Mouse (Mus musculus): ENCODE measurements around the gene Fkbp1a. TPM values are rescaled to one million over a fixed set of nuclear protein-coding genes. Genes with fewer than 3 reads are reported as not detected.

The Fkbp1a gene
- polyA plus RNA-seq, 1 experiment from 2014 or later, result 586 TPM

DNA sequence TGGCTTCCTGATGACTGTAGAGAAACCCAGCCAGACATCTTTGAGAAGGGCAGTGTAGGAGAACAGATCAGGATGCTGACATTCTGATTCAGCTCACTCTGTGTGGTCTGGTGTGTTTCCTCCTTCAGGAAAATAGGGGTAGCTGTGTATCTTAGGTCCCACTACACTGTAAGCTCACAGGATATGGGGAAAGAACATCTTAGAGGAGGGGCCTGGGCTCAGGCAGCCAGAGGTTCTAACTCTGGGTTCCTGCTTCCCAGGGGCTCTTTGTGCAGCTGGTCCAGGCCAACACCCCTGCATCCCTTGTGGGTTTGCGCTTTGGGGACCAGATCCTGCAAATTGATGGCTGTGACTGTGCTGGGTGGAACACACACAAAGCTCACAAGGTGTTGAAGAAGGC is 44.5 kb downstream of the Fkbp1a start:
- Histone ChIP-seq H3K27ac (no peak overlapping the region), H3K4me2 (no peak overlapping the region), H3K27me3 (replicated peaks) (no peaks in the 10 kb centered on the region), H3K9me3 (no peaks in the 10 kb centered on the region), H3K4me1 (no peaks in the 10 kb centered on the region), H3K9ac (no peak overlapping the region), H3K4me3 (no peak overlapping the region), H3K36me3 (replicated peaks) (no peaks in the 10 kb centered on the region)
- ATAC-seq (replicated peaks), result no peak
- 100% methylated on average over 1 of the region's 1 CpGs for WGBS

DNA sequence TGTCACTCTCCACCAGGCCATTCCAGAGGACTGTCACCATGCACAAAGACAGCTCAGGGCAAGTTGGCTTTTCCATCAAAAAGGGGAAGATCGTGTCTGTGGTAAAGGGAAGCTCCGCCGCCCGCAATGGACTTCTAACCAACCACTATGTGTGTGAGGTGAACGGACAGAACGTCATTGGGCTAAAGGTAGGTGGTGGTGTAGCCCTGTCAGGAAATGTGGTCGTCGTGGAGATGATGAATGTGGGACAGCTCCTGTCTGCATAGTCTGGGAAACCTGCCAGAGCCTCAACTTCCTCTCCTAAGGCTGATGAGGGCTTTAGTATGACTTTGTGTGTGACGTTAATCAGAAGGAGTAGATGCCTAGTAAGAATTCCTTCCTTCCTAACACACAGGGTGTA is 45.0 kb downstream of the Fkbp1a start:
- Histone ChIP-seq H3K27me3 (replicated peaks) (no peaks in the 10 kb centered on the region), H3K4me2 (no peak overlapping the region), H3K9me3 (no peaks in the 10 kb centered on the region), H3K27ac (no peak overlapping the region), H3K4me3 (no peak overlapping the region), H3K9ac (no peak overlapping the region), H3K36me3 (replicated peaks) (no peaks in the 10 kb centered on the region), H3K4me1 (no peaks in the 10 kb centered on the region)
- no peak for ATAC-seq (replicated peaks)
- 82% methylated on average over 9 of the region's 9 CpGs for WGBS

DNA sequence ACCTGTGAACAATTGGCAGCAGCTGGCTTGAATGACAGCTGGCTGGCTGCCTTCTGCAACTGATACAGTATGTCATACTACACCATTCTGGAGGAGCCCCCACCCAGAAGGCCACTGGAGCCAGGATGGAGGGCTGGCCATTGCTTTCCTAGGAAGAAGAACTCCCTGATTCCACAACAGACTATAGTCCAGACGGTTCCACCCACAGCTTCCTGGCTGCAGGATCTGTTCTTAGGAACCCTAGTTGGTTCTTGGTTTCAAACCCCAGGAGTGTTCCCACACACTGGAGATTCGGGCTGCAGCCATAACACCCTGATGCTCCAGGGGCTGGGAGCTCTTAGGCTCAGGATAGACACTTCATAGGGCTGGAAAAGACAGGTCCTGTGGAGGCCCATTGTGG is 55.8 kb downstream of the Fkbp1a start:
- Histone ChIP-seq H3K4me1 (peaks cover 2% of the 10 kb centered on the region; the same call in 1 of the 2 replicates), H3K9ac (no peak overlapping the region), H3K4me3 (no peak overlapping the region), H3K36me3 (replicated peaks) (peaks cover 18% of the 10 kb centered on the region), H3K27ac (no peak overlapping the region), H3K27me3 (replicated peaks) (no peaks in the 10 kb centered on the region), H3K4me2 (no peak overlapping the region), H3K9me3 (no peaks in the 10 kb centered on the region)
- ATAC-seq (replicated peaks), result no peak
- WGBS, result 79% methylated on average over 2 of the region's 2 CpGs

- ATAC-seq (replicated peaks), result no peak
- Histone ChIP-seq H3K4me3 (no peak overlapping the region), H3K27ac (no peak overlapping the region), H3K9me3 (no peaks in the 10 kb centered on the region), H3K4me1 (peaks cover 24% of the 10 kb centered on the region), H3K4me2 (no peak overlapping the region), H3K36me3 (replicated peaks) (peaks cover 7% of the 10 kb centered on the region; the same call in 1 of the 2 replicates), H3K9ac (no peak overlapping the region), H3K27me3 (replicated peaks) (no peaks in the 10 kb centered on the region)
- 80% methylated on average over 4 of the region's 4 CpGs for WGBS
Observed at GRCm38 (mm10) chr2:151602106-151602505, 59.8 kb downstream of the Fkbp1a start.

- 6% methylated on average over 4 of the region's 4 CpGs for WGBS
- Histone ChIP-seq H3K36me3 (replicated peaks) (peaks cover 7% of the 10 kb centered on the region; the same call in 1 of the 2 replicates), H3K9me3 (no peaks in the 10 kb centered on the region), H3K9ac (no peak overlapping the region), H3K4me3 (no peak overlapping the region), H3K4me2 (no peak overlapping the region), H3K27ac (peak overlapping the region; percentile 62; the same call in 1 of the 2 replicates), H3K4me1 (peaks cover 24% of the 10 kb centered on the region), H3K27me3 (replicated peaks) (no peaks in the 10 kb centered on the region)
- ATAC-seq (replicated peaks), result peak; percentile 67
Observed at GRCm38 (mm10) chr2:151603630-151604029, 61.3 kb downstream of the Fkbp1a start.

DNA sequence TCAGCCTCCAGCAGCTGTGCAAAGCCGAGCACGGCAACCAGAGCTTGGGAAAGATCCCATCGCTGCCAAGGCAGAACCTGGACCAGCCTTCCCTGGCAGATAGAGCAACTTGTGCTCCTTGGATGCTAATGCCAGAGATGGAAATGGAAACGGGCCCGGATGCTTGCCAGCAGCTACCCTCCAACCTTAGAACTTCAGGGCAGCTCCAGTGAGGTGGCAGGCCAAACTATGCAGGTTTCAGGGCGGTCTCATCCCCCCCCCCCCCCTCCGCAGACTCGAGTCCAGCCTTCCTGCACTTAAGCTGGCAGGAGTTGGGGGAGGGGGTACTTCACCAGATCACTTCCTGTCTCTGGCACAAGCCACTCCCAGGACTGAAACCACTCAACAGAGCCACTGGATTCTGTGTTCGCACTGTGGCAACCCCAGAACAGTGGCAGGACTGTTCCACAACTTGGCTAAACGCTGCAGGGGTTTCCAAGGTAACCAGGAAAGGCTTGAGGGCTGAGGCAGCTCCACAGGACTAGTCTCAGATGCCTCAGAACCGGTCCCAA is 63.2 kb downstream of the Fkbp1a start:
- Histone ChIP-seq H3K9me3 (no peaks in the 10 kb centered on the region), H3K4me3 (no peak overlapping the region), H3K27me3 (replicated peaks) (no peaks in the 10 kb centered on the region), H3K4me1 (peaks cover 24% of the 10 kb centered on the region), H3K4me2 (no peak overlapping the region), H3K27ac (no peak overlapping the region), H3K9ac (no peak overlapping the region), H3K36me3 (replicated peaks) (no peaks in the 10 kb centered on the region)
- 41% methylated on average over 11 of the region's 11 CpGs for WGBS
- ATAC-seq (replicated peaks), result peak; percentile 61

DNA sequence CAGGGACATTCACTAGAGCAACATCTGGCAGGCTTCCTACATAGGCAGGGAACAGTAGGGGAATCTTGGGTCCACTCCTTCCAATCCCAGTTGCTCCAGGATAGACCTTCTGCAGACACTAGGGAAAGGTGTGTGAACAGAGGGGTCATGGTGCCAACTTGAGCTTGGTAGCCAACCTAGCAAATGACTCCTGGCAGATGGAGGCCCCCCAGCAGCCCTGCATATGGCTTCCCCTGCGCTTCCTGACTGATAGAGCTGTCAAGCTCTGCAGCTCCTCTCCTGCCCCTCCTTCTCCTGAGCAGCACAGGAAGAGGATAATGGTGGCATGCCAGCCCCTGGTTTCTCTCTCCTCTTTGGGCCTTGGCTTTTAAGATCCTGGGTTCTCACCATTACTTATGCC is 66.2 kb downstream of the Fkbp1a start:
- ATAC-seq (replicated peaks), result no peak
- no peaks in the 10 kb centered on the region for H3K9me3 ChIP-seq
- H3K27me3 ChIP-seq (replicated peaks), result no peaks in the 10 kb centered on the region
- H3K4me2 ChIP-seq, result no peak overlapping the region
- no peaks in the 10 kb centered on the region for H3K36me3 ChIP-seq (replicated peaks)
- H3K4me3 ChIP-seq, result no peak overlapping the region
- H3K27ac ChIP-seq, result no peak overlapping the region
- no peak overlapping the region for H3K9ac ChIP-seq
- peaks cover 19% of the 10 kb centered on the region for H3K4me1 ChIP-seq
- 71% methylated on average over 1 of the region's 1 CpGs for WGBS

DNA sequence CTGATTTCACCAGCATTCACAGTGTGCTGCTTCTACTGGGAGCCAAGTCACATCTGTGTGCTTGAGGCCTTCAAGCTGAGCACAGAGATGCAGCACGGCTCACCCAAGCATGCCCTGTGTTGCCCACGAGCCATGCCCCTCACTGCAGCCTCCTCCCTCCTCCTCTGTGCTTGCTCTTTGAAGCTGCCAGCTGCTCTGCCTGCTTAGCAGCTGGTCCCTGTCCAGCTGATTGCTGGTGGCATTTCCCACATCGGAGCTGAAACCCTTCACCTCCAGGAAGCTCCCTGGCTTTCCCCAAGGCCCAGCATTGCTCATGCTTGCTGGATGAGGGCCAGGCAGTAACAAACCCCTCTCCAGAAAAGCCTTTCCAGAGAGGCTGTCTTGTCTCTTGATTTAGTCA is 67.7 kb downstream of the Fkbp1a start:
- Histone ChIP-seq H3K27ac (no peak overlapping the region), H3K4me3 (no peak overlapping the region), H3K4me1 (peaks cover 8% of the 10 kb centered on the region), H3K4me2 (no peak overlapping the region), H3K9me3 (no peaks in the 10 kb centered on the region), H3K36me3 (replicated peaks) (no peaks in the 10 kb centered on the region), H3K9ac (no peak overlapping the region), H3K27me3 (replicated peaks) (no peaks in the 10 kb centered on the region)
- 21% methylated on average over 3 of the region's 3 CpGs for WGBS
- ATAC-seq (replicated peaks), result 0 out of 2 replicates have a peak, but pooled peaks have one; percentile 31

Other genes starting within 250 kb of the Fkbp1a start
- gene 4921509C19Rik, start 66.3 kb upstream of the Fkbp1a start, polyA plus RNA-seq (2015; fragmentation: Nextera tagmentation; extraction: Ambion mirVana), result not detected in 2 replicates
- gene Nsfl1c, start 48.3 kb upstream of the Fkbp1a start, polyA plus RNA-seq (2015; fragmentation: Nextera tagmentation; extraction: Ambion mirVana), result 285 and 292 TPM in 2 replicates
- 0.67 and 0.96 TPM in 2 replicates for gene Sdcbp2, start 30.1 kb downstream of the Fkbp1a start, polyA plus RNA-seq (2015; fragmentation: Nextera tagmentation; extraction: Ambion mirVana)
- 20.5 and 22.5 TPM in 2 replicates for gene Snph, start 90.1 kb downstream of the Fkbp1a start, polyA plus RNA-seq (2015; fragmentation: Nextera tagmentation; extraction: Ambion mirVana)
- 0.17 and 0.26 TPM in 2 replicates for gene Rad21l, start 126.0 kb downstream of the Fkbp1a start, polyA plus RNA-seq (2015; fragmentation: Nextera tagmentation; extraction: Ambion mirVana)
- gene Tmem74b, start 159.5 kb downstream of the Fkbp1a start, polyA plus RNA-seq (2015; fragmentation: Nextera tagmentation; extraction: Ambion mirVana), result 29.9 and 32.3 TPM in 2 replicates
- 61.6 and 66.6 TPM in 2 replicates for gene Psmf1, start 201.7 kb downstream of the Fkbp1a start, polyA plus RNA-seq (2015; fragmentation: Nextera tagmentation; extraction: Ambion mirVana)

All from midbrain, embryonic 15.5 days (tissue).